Mouse (Mus musculus) thymus, adult 2 months (tissue): ENCODE measurements around the gene Zfp362. TPM values are rescaled to one million over a fixed set of nuclear protein-coding genes. Genes with fewer than 3 reads are reported as not detected.

Experiments used
- DNase-seq: peaks from one replicate; pipeline ENCODE4 v3.0.0; 2021
- H3K27ac ChIP-seq: fragments of 200-500 bp; 2 replicates; pipeline ENCODE4 v1.5.1; 2012; ENCODE audit warnings: low read length, control low read depth; ENCODE audit not compliant: control insufficient read depth, insufficient read depth
- H3K27me3 ChIP-seq: fragments of 200-500 bp; 2 replicates; pipeline ENCODE4 v1.6.1; 2012; ENCODE audit warnings: mild to moderate bottlenecking, low read length, moderate library complexity, mixed read lengths; ENCODE audit not compliant: control insufficient read depth, insufficient read depth
- H3K36me3 ChIP-seq: fragments of 200-500 bp; 2 replicates; pipeline ENCODE4 v1.6.1; 2012; ENCODE audit warnings: mild to moderate bottlenecking, low read length, moderate library complexity; ENCODE audit not compliant: control insufficient read depth, insufficient read depth
- H3K4me1 ChIP-seq: fragments of 200-500 bp; replicated peaks from 2 replicates; pipeline ENCODE4 v1.6.1; 2012; ENCODE audit warnings: low read length; ENCODE audit not compliant: control insufficient read depth, insufficient read depth
- H3K4me3 ChIP-seq: fragments of 200-500 bp; 2 replicates; pipeline ENCODE4 v1.5.1; 2012; ENCODE audit warnings: mild to moderate bottlenecking, low read length, control low read depth, moderate library complexity; ENCODE audit not compliant: control insufficient read depth, insufficient read depth
- CTCF ChIP-seq: fragments of 200-500 bp; IDR thresholded peaks from 2 replicates; pipeline ENCODE4 v1.5.1; 2012; ENCODE audit warnings: mild to moderate bottlenecking, control low read depth, low read length, moderate library complexity, borderline replicate concordance; ENCODE audit not compliant: control insufficient read depth, poor library complexity, insufficient read depth; ENCODE audit errors: extremely low read depth
- POLR2A ChIP-seq: fragments of 200-500 bp; IDR thresholded peaks from 2 replicates; pipeline ENCODE4 v1.6.1; 2012; ENCODE audit warnings: mild to moderate bottlenecking, low read length, control low read depth, moderate library complexity; ENCODE audit not compliant: control insufficient read depth, poor library complexity, insufficient read depth; ENCODE audit errors: extremely low read depth
- WGBS: fragments of 180-500 bp; shearing (Covaris S2); methylation state at CpG from one replicate; pipeline ENCODE4 v1.1.7; 2018; 5-methylcytosine and 5-hydroxymethylcytosine counted together
- polyA plus RNA-seq: library from polyadenylated mRNA; depleted of rRNA; stranded (reverse); fragments of >200 nt; gene quantifications from 2 replicates; pipeline ENCODE4 v1.2.3, GENCODE M21; 2012

The Zfp362 gene
- polyA plus RNA-seq, 1 experiment, result 105 TPM

DNA sequence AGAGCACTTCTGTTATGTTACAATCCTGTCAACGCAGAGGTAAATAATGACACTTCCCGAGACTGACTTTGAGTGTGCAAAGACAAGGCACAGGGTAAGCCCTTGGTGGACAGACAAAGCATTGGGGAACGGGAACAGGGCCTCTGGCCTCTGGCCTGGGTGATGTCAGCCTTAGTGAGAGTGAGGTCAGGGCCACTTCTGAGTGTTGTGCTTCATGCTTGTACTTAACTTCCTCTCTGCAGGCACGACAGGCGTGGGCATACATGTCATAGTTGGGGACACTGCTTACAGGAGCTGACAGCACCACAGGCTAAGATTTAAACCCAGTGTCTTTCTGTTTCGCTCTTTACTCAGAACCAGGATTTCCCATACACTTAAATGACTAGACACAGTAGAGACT lies 72.3 kb downstream of the Zfp362 start:
- Histone ChIP-seq H3K36me3 (no peaks in the 10 kb centered on the region), H3K4me3 (no peak overlapping the region), H3K4me1 (peaks cover 59% of the 10 kb centered on the region), H3K27me3 (no peaks in the 10 kb centered on the region), H3K27ac (no peak overlapping the region)
- 51% methylated on average over 6 of the region's 6 CpGs for WGBS
- no peak for TF ChIP-seq CTCF
- TF ChIP-seq POLR2A, result no peak
- DNase-seq, result no peak

GRCm38 (mm10) chr4:128732794-128733193 lies 73.1 kb downstream of the Zfp362 start:
- no peaks in the 10 kb centered on the region for H3K36me3 ChIP-seq
- H3K27me3 ChIP-seq, result no peaks in the 10 kb centered on the region
- no peak overlapping the region for H3K4me3 ChIP-seq
- WGBS, result 45% methylated on average over 5 of the region's 5 CpGs
- peaks cover 58% of the 10 kb centered on the region for H3K4me1 ChIP-seq
- no peak for DNase-seq
- no peak overlapping the region for H3K27ac ChIP-seq
- TF ChIP-seq POLR2A (no peak), CTCF (no peak)

GRCm38 (mm10) chr4:128730271-128730670 lies 75.6 kb downstream of the Zfp362 start:
- Histone ChIP-seq H3K27ac (no peak overlapping the region), H3K4me1 (peaks cover 41% of the 10 kb centered on the region), H3K27me3 (no peaks in the 10 kb centered on the region), H3K36me3 (no peaks in the 10 kb centered on the region), H3K4me3 (no peak overlapping the region)
- 87% methylated on average over 6 of the region's 6 CpGs for WGBS
- DNase-seq, result no peak
- no peak for TF ChIP-seq CTCF
- TF ChIP-seq POLR2A, result no peak

- 11% methylated on average over 5 of the region's 5 CpGs for WGBS
- Histone ChIP-seq H3K36me3 (no peaks in the 10 kb centered on the region), H3K27ac (no peak overlapping the region)
These were observed 76.2 kb downstream of the Zfp362 start for GRCm38 (mm10) chr4:128729709-128730037.

GRCm38 (mm10) chr4:128729033-128729708 lies 76.7 kb downstream of the Zfp362 start:
- Histone ChIP-seq H3K4me3 (peak overlapping the region; percentile 18), H3K27me3 (no peaks in the 10 kb centered on the region), H3K27ac (no peak overlapping the region), H3K36me3 (no peaks in the 10 kb centered on the region), H3K4me1 (peaks cover 31% of the 10 kb centered on the region)
- TF ChIP-seq POLR2A (no peak), CTCF (no peak)
- WGBS, result 29% methylated on average over 15 of the region's 15 CpGs
- DNase-seq, result no peak

More at GRCm38 (mm10) chr4:128729709-128730037, 76.2 kb downstream of the Zfp362 start:
- Histone ChIP-seq H3K4me1 (peaks cover 36% of the 10 kb centered on the region), H3K4me3 (peak overlapping the region; percentile 18), H3K27me3 (no peaks in the 10 kb centered on the region)
- DNase-seq, result no peak
- TF ChIP-seq POLR2A (no peak), CTCF (no peak)

DNA sequence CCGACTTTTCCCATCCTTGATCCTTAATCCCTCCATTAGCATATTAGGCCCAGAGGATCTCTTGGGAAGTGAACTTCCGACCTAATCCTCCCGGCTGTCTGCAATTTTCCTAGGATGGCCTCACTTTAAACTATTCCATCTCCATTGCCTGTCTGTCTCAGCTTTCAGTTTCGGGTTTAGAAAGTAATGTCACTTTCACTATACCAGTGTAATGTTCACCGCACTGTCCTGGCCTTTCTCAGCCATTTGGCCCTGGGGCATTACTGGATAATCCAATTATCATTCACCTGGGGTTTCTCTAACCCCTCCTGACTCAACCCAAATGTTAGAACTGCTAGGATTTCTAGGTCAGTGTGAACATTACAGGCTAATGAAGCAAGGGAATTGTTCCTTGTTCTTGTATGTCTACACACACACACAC lies 77.4 kb downstream of the Zfp362 start:
- peaks cover 24% of the 10 kb centered on the region for H3K4me1 ChIP-seq
- peak overlapping the region; percentile 97 for H3K4me3 ChIP-seq
- no peak for DNase-seq
- no peaks in the 10 kb centered on the region for H3K36me3 ChIP-seq
- no peak overlapping the region for H3K27ac ChIP-seq
- 1% methylated on average over 5 of the region's 5 CpGs for WGBS
- no peaks in the 10 kb centered on the region for H3K27me3 ChIP-seq
- TF ChIP-seq CTCF (no peak), POLR2A (no peak)
